Mouse (Mus musculus): ENCODE measurements around the gene Sh3rf1. TPM values are rescaled to one million over a fixed set of nuclear protein-coding genes. Genes with fewer than 3 reads are reported as not detected.

Gene Sh3rf1
- polyA plus RNA-seq, 1 experiment from 2014 or later: 20.8 TPM

GRCm38 (mm10) chr8:61421606-61422005, 197.9 kb downstream of the Sh3rf1 start:
- WGBS: 80% methylated on average over 11 of the region's 11 CpGs
- Histone ChIP-seq H3K4me3 (replicated peaks) (no peak overlapping the region), H3K9ac (replicated peaks) (no peak overlapping the region), H3K4me1 (peaks cover 17% of the 10 kb centered on the region), H3K4me2 (no peak overlapping the region), H3K27me3 (replicated peaks) (no peaks in the 10 kb centered on the region), H3K9me3 (replicated peaks) (no peaks in the 10 kb centered on the region), H3K36me3 (no peaks in the 10 kb centered on the region), H3K27ac (replicated peaks) (no peak overlapping the region)
- ATAC-seq (ENCODE audit: low FRiP score): no peak

- Histone ChIP-seq H3K4me3 (replicated peaks) (no peak overlapping the region), H3K4me1 (peaks cover 8% of the 10 kb centered on the region), H3K9ac (replicated peaks) (no peak overlapping the region), H3K27ac (replicated peaks) (no peak overlapping the region), H3K36me3 (no peaks in the 10 kb centered on the region), H3K27me3 (replicated peaks) (no peaks in the 10 kb centered on the region), H3K4me2 (no peak overlapping the region), H3K9me3 (replicated peaks) (no peaks in the 10 kb centered on the region)
- no peak for ATAC-seq (ENCODE audit: low FRiP score)
Observed at GRCm38 (mm10) chr8:61425125-61425524, 201.5 kb downstream of the Sh3rf1 start.

- ATAC-seq (ENCODE audit: low FRiP score): no peak
- H3K9me3 ChIP-seq (replicated peaks): no peaks in the 10 kb centered on the region
- no peaks in the 10 kb centered on the region for H3K27me3 ChIP-seq (replicated peaks)
- no peaks in the 10 kb centered on the region for H3K36me3 ChIP-seq
- no peak overlapping the region for H3K4me2 ChIP-seq
- no peak overlapping the region for H3K9ac ChIP-seq (replicated peaks)
- no peak overlapping the region for H3K4me3 ChIP-seq (replicated peaks)
- WGBS: 88% methylated on average over 5 of the region's 5 CpGs
- H3K27ac ChIP-seq (replicated peaks): no peak overlapping the region
- no peaks in the 10 kb centered on the region for H3K4me1 ChIP-seq
Observed at GRCm38 (mm10) chr8:61426072-61426471, 202.4 kb downstream of the Sh3rf1 start.

- H3K27me3 ChIP-seq (replicated peaks): no peaks in the 10 kb centered on the region
- no peak overlapping the region for H3K4me3 ChIP-seq (replicated peaks)
- no peak overlapping the region for H3K9ac ChIP-seq (replicated peaks)
- H3K9me3 ChIP-seq (replicated peaks): no peaks in the 10 kb centered on the region
- no peak overlapping the region for H3K4me2 ChIP-seq
- H3K4me1 ChIP-seq: no peaks in the 10 kb centered on the region
- no peak overlapping the region for H3K27ac ChIP-seq (replicated peaks)
- no peak for ATAC-seq (ENCODE audit: low FRiP score)
- H3K36me3 ChIP-seq: no peaks in the 10 kb centered on the region
- 70% methylated on average over 5 of the region's 5 CpGs for WGBS
Observed at GRCm38 (mm10) chr8:61426671-61427070, 203.0 kb downstream of the Sh3rf1 start.

GRCm38 (mm10) chr8:61427916-61428681, 204.4 kb downstream of the Sh3rf1 start:
- H3K4me1 ChIP-seq: no peaks in the 10 kb centered on the region
- no peak for ATAC-seq (ENCODE audit: low FRiP score)
- no peak overlapping the region for H3K4me3 ChIP-seq (replicated peaks)
- no peaks in the 10 kb centered on the region for H3K9me3 ChIP-seq (replicated peaks)
- H3K9ac ChIP-seq (replicated peaks): no peak overlapping the region
- H3K27me3 ChIP-seq (replicated peaks): 0 out of 2 replicates have a peak, but pooled peaks cover 4% of the 10 kb centered on the region
- no peak overlapping the region for H3K4me2 ChIP-seq
- no peak overlapping the region for H3K27ac ChIP-seq (replicated peaks)
- WGBS: 70% methylated on average over 8 of the region's 8 CpGs
- no peaks in the 10 kb centered on the region for H3K36me3 ChIP-seq

- Histone ChIP-seq H3K9me3 (replicated peaks) (no peaks in the 10 kb centered on the region), H3K4me3 (replicated peaks) (no peak overlapping the region), H3K36me3 (no peaks in the 10 kb centered on the region), H3K4me1 (no peaks in the 10 kb centered on the region), H3K4me2 (no peak overlapping the region), H3K9ac (replicated peaks) (no peak overlapping the region), H3K27me3 (replicated peaks) (0 out of 2 replicates have a peak, but pooled peaks cover 4% of the 10 kb centered on the region), H3K27ac (replicated peaks) (no peak overlapping the region)
- 81% methylated on average over 4 of the region's 4 CpGs for WGBS
- ATAC-seq (ENCODE audit: low FRiP score): no peak
Observed at GRCm38 (mm10) chr8:61428821-61429482, 205.3 kb downstream of the Sh3rf1 start.

GRCm38 (mm10) chr8:61435481-61435880, 211.8 kb downstream of the Sh3rf1 start:
- H3K4me1 ChIP-seq: 0 out of 2 replicates have a peak, but pooled peaks cover 2% of the 10 kb centered on the region
- no peak overlapping the region for H3K27ac ChIP-seq (replicated peaks)
- H3K4me2 ChIP-seq: no peak overlapping the region
- no peak overlapping the region for H3K9ac ChIP-seq (replicated peaks)
- ATAC-seq (ENCODE audit: low FRiP score): no peak
- peaks cover 8% of the 10 kb centered on the region; the same call in 1 of the 2 replicates for H3K27me3 ChIP-seq (replicated peaks)
- no peak overlapping the region for H3K4me3 ChIP-seq (replicated peaks)
- no peaks in the 10 kb centered on the region for H3K9me3 ChIP-seq (replicated peaks)
- WGBS: 87% methylated on average over 5 of the region's 5 CpGs
- H3K36me3 ChIP-seq: no peaks in the 10 kb centered on the region

- H3K4me3 ChIP-seq (replicated peaks): no peak overlapping the region
- no peak overlapping the region for H3K9ac ChIP-seq (replicated peaks)
- WGBS: 65% methylated on average over 3 of the region's 3 CpGs
- H3K27ac ChIP-seq (replicated peaks): no peak overlapping the region
- H3K9me3 ChIP-seq (replicated peaks): no peaks in the 10 kb centered on the region
- H3K4me1 ChIP-seq: 0 out of 2 replicates have a peak, but pooled peaks cover 2% of the 10 kb centered on the region
- no peak for ATAC-seq (ENCODE audit: low FRiP score)
- no peak overlapping the region for H3K4me2 ChIP-seq
- no peaks in the 10 kb centered on the region for H3K36me3 ChIP-seq
- H3K27me3 ChIP-seq (replicated peaks): peaks cover 8% of the 10 kb centered on the region; the same call in 1 of the 2 replicates
Observed at GRCm38 (mm10) chr8:61436147-61436546, 212.5 kb downstream of the Sh3rf1 start.

GRCm38 (mm10) chr8:61436586-61437304, 213.1 kb downstream of the Sh3rf1 start:
- ATAC-seq (ENCODE audit: low FRiP score): no peak
- no peaks in the 10 kb centered on the region for H3K9me3 ChIP-seq (replicated peaks)
- H3K27me3 ChIP-seq (replicated peaks): peaks cover 8% of the 10 kb centered on the region; the same call in 1 of the 2 replicates
- no peak overlapping the region for H3K27ac ChIP-seq (replicated peaks)
- 62% methylated on average over 9 of the region's 9 CpGs for WGBS
- 0 out of 2 replicates have a peak, but pooled peaks cover 2% of the 10 kb centered on the region for H3K4me1 ChIP-seq
- no peak overlapping the region for H3K9ac ChIP-seq (replicated peaks)
- H3K4me2 ChIP-seq: no peak overlapping the region
- no peak overlapping the region for H3K4me3 ChIP-seq (replicated peaks)
- H3K36me3 ChIP-seq: no peaks in the 10 kb centered on the region

- Histone ChIP-seq H3K9ac (replicated peaks) (no peak overlapping the region), H3K36me3 (no peaks in the 10 kb centered on the region), H3K4me2 (no peak overlapping the region), H3K9me3 (replicated peaks) (no peaks in the 10 kb centered on the region), H3K4me1 (0 out of 2 replicates have a peak, but pooled peaks cover 2% of the 10 kb centered on the region), H3K27me3 (replicated peaks) (peaks cover 8% of the 10 kb centered on the region; the same call in 1 of the 2 replicates), H3K4me3 (replicated peaks) (no peak overlapping the region), H3K27ac (replicated peaks) (no peak overlapping the region)
- no peak for ATAC-seq (ENCODE audit: low FRiP score)
Observed at GRCm38 (mm10) chr8:61437305-61437605, 213.6 kb downstream of the Sh3rf1 start.

GRCm38 (mm10) chr8:61442988-61443387, 219.3 kb downstream of the Sh3rf1 start:
- Histone ChIP-seq H3K4me1 (peaks cover 14% of the 10 kb centered on the region), H3K9me3 (replicated peaks) (no peaks in the 10 kb centered on the region), H3K27ac (replicated peaks) (no peak overlapping the region), H3K9ac (replicated peaks) (no peak overlapping the region), H3K27me3 (replicated peaks) (no peaks in the 10 kb centered on the region), H3K4me2 (no peak overlapping the region), H3K36me3 (no peaks in the 10 kb centered on the region), H3K4me3 (replicated peaks) (no peak overlapping the region)
- 41% methylated on average over 3 of the region's 3 CpGs for WGBS
- no peak for ATAC-seq (ENCODE audit: low FRiP score)
